Mouse (Mus musculus) right cerebral cortex, postnatal 14 days (tissue): ENCODE results near the gene Zic3.
A peak's percentile ranks its signal among the peaks of the same experiment; 100 is the strongest.

Source experiments
- DNase-seq: peaks from one replicate; pipeline ENCODE4 v3.0.0; 2022

Gene Zic3

GRCm38 (mm10) chrX:58022400-58022799, at the start of gene Zic3:
Gene Zic3, plus strand, starts transcription at chrX:58022700.
- no peak for DNase-seq

GRCm38 (mm10) chrX:57982351-57982750, 40.1 kb upstream of the Zic3 start:
- no peak for DNase-seq

- no peak for DNase-seq
Measured at GRCm38 (mm10) chrX:57987455-57988109, 34.9 kb upstream of the Zic3 start.

GRCm38 (mm10) chrX:58013391-58013790, 9.1 kb upstream of the Zic3 start:
- DNase-seq = no peak

GRCm38 (mm10) chrX:58014093-58014492, 8.4 kb upstream of the Zic3 start:
- DNase-seq = no peak

GRCm38 (mm10) chrX:58014761-58015160, 7.7 kb upstream of the Zic3 start:
- no peak for DNase-seq

GRCm38 (mm10) chrX:58015336-58015945, 7.1 kb upstream of the Zic3 start:
- no peak for DNase-seq

GRCm38 (mm10) chrX:58018720-58019119, 3.8 kb upstream of the Zic3 start:
- DNase-seq = no peak

- DNase-seq = no peak
Measured at GRCm38 (mm10) chrX:58019257-58019953, 3.1 kb upstream of the Zic3 start.

- DNase-seq = no peak
Measured at GRCm38 (mm10) chrX:58027631-58028030, 5.1 kb downstream of the Zic3 start.

- no peak for DNase-seq
Measured at GRCm38 (mm10) chrX:58028082-58028481, 5.6 kb downstream of the Zic3 start.

- no peak for DNase-seq
Measured at GRCm38 (mm10) chrX:58028858-58029257, 6.4 kb downstream of the Zic3 start.

- DNase-seq = peak; percentile 17
Measured at GRCm38 (mm10) chrX:58030100-58030834, 7.8 kb downstream of the Zic3 start.

GRCm38 (mm10) chrX:58030835-58031670, 8.6 kb downstream of the Zic3 start:
- peak; percentile 9 for DNase-seq

- no peak for DNase-seq
Measured at GRCm38 (mm10) chrX:58031671-58032605, 9.4 kb downstream of the Zic3 start.

- no peak for DNase-seq
Measured at GRCm38 (mm10) chrX:58032622-58033021, 10.1 kb downstream of the Zic3 start.

GRCm38 (mm10) chrX:58033521-58033920, 11.0 kb downstream of the Zic3 start:
- no peak for DNase-seq

- no peak for DNase-seq
Measured at GRCm38 (mm10) chrX:58038061-58039007, 15.8 kb downstream of the Zic3 start.

GRCm38 (mm10) chrX:58039703-58040102, 17.2 kb downstream of the Zic3 start:
- DNase-seq = no peak

- no peak for DNase-seq
Measured at GRCm38 (mm10) chrX:58041865-58042264, 19.4 kb downstream of the Zic3 start.
